Mouse (Mus musculus) ovary, adult 18-20 months (tissue): ENCODE measurements at regions not wholly inside any gene's neighbourhood (a gene's known extent, or its start where the extent isn't known, plus 50 kb on each side); places are given as distances from the start of the nearest gene placed in this dataset.
A peak's percentile ranks its signal among the peaks of the same experiment; 100 is the strongest.
"Not testable (repeated sequence)": the region's sequence is repeated elsewhere in the genome, so short reads cannot be mapped to it uniquely, and the experiment has no call there.

Source experiments
- DNase-seq: peaks from one replicate; pipeline ENCODE4 v3.0.0; 2022; ENCODE audit warnings: low spot score, mixed read lengths

DNA sequence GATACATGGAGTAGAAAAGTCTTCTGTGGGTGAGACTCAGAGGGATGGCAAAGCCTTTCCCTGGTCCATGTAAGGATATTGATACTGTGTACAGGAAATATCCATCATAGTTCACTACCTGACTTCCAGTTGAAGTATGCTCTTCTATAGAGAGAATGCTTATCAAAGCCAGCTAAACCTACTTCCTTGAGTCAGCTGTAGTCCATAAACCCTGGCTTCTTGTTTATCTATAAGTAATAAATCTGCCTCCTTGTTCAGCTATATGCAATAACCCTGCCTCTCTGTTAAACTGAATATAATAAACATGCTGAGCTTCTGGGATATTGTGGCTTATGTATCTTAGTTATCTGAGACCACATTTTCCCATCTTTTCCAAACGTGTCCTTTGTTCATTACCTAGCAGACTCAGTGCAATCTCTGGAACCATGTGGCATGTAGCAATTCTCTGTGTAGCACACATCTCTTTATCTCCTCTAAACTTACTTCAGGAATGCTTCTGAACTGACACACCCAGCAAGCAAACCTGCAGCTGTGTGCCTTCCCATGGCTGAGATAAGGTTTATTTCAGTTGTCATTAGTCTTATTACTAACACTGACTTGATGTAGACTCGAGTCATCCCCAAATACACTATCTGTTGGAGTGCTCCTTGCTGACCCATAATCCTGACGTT, 694.9 kb upstream of the Map3k7 start:
- no peak for DNase-seq

DNA sequence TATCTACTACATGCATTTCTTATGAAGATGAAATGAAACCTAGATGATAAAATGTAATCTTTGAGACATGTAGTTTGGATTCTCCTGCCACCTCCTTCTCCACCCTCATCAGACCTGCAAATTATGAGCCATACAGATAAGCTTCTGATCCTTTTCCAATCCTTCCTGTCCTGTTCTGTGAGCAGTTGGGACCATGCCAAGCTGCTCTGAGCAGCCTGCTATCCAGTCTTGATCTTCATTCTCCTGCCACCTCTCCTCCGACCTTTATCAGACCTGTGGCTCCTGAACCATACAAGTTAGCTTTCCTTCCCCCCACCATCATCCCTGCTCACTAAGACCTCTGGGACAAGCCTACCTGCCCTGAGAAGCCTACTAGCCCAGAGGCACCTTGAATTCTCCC, 689.8 kb upstream of the Map3k7 start:
- no peak for DNase-seq

DNA sequence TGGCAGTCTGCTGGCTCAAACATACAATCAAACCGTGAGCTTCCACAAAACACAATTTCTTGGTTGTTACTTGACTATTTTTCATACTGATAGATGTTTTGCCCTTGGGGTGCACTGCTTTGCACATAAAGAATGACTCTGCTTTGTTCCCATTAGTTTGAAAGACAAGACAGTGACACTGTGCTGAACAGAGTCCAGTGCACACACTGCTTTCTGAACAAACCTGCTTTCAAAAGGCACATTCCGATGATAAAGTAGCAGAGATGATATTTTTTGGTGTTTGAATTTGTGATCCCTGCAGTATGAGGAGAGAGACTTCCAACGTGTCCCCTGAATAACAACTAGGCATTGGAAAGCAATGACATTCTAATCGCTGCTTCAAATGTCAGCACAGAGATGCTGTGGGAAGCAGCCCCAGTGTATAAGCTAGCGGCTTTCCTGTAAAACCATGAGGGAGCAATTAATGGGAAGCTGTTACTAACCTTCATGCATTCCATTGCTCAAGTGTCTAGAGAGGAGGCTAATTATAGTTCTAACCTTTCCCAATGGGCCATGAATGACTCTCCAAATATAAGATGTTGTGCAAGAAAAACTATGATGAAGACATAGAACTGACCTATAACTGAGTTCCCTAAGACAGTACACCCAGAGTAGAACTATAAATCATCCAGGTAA, 673.5 kb upstream of the Map3k7 start:
- DNase-seq, result no peak

DNA sequence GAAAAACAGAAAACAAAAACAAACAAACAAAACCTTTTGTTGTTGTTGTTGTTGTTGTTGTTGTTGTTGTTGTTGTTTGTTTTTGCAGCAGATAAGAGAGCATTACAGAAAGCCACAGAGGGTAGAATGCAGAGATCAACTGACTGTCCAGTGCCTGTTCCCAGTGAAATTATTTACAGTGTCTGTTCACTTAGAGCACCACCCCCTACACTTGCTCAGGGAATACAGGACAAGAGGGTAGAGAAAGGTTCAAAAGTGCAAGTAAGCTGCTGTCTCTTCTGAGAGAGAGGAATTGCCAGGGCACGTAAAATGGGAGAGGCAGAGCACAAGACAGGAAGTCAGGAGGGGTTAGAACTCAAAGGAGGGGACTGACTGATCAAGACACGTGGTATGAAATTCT, 670.1 kb upstream of the Map3k7 start:
- DNase-seq, result no peak

DNA sequence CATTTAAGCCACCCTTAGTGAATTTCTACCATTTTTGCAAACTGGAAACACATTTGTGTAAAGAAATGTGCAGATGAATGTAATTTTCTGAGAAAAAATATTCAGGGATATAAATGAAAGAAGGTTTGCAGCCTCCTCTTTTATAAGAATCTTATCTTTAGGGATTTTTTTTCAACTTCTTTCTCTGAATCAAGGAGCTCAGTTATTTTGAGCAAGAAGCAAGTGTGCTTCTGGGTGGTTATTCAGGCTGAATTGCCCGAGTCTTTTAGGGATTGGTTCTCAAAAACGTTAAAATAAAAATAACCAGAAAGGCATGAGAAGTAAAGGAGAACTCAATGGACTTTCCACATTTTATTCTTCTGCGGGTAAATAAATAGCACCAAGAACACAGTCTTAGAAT, 666.0 kb upstream of the Map3k7 start:
- no peak for DNase-seq

DNA sequence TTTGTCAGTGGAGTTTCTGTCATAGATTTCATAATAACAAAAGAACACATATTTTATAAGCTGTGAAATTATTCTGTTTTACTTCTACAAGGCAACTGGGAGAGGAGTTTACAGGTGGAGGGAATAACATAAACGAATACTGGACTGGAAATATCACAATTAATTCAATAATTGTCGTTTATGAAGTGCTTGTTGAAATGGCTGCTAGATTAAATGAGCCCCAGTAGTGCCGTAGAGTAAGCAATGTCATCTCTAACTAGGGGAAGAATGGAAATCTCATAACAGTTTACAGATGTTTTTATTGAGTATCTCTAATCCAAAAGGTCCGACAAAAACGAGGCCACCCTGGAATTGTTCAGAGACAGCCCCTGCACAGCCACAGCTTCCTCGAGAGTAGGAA, 644.6 kb upstream of the Map3k7 start:
- no peak for DNase-seq

DNA sequence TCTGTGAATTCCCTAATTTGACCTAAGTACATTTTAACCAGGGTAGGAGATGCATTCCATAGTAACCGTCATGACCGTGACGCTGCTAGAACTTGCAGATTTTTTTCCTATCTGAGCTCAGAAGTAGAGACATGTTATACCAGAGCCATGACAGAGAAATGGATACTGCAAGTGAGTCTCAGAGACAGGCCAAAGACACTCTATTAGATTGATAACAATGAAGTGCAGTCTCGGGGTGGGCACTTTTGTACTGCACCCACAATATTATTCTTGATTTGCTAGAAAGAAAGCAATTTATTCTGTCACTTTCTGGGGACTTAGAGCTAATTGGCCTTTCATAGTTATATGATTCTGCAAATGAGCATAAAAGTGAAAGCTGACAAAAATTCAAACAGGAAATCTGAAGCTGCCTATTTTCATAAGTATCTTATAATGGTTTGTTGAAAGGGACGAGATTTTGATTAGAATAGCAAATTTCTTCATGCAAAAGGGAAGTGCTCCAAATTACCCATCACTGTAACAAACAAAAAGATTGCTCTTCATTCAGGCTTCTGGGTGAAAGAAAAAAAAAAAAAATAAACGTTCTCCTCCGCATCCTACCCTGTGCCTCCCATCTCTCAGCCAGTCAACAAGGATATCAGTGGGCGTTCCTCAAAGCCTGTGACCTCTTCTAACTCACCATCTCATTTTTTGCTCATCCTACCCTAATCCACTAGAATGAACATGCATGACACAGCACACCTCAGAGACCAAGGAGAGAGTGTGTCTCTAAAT, 643.0 kb upstream of the Map3k7 start:
- no peak for DNase-seq

DNA sequence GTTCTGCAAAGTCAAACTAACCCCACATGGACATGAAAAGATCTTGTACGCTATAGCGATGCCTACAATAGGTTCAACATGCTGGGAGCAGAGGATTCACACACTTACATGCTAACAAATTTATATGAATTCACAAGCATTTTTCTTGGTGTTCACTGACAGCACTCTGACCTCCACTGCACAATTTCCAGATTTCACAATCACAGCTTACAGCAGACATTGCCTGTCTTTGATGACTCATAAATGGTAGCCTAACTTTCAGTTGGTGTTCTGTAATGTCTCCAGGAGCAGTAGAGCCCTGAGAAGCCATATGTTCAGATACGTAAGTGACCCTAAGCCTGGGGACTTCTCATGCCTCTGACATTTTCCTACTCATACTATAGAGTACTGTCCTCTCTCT, 640.1 kb upstream of the Map3k7 start:
- DNase-seq, result no peak

DNA sequence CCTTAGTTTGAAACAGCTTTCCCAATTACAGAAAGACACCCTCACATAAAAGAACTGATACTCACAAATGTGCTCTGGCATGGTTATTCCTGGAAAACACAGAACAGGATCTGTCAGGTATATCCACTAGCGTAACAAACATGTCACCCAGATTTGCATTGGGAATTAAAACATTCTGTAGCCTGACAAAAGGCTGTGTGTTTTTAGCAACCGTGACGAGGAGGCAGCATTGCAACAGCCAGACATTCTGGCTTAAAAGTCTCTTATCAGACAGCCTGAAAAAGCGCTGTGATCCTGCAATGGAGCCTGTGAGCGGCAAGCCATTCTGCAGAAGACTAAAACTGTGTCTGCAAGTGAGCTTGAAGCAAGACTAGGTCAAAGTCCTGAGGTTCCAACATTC, 635.1 kb upstream of the Map3k7 start:
- no peak for DNase-seq

DNA sequence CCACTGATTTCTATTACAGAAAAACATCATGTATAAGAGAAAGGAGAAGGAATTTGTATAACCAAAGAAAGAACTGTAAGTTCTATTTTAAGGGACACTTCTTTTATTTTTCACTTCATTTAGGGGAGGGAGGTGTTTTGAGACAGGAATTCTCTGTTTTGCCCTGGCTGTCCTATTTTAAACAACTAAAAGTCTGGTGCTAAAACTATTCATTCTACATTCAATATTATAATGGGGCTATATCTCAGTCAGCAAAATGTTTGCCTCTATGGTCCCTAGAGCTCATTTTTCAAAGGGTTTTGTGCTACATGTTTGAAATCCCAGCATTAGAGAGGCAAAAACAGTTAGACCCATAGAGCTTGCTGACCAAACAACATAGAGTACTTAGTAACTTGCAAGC, 632.8 kb upstream of the Map3k7 start:
- DNase-seq, result no peak

DNA sequence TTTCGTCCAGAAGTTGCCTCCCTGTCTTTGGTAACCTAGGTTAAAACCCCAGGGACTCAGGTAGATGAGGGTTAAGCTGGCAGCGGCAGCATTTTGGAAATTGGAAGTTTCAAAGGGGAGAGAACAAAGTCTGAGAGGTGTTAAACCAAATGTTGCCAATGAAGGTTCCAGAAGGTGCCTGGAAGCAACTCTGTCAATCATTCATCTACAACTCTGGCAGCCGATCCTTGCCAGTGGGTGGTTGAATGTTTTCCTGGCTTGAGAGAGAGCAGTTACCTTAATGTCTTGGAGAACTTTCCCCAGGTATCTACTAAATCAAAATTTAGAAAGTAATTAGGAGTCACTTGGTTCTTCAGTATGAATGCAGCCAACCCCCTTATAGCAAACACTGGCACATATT, 628.2 kb upstream of the Map3k7 start:
- DNase-seq, result no peak

DNA sequence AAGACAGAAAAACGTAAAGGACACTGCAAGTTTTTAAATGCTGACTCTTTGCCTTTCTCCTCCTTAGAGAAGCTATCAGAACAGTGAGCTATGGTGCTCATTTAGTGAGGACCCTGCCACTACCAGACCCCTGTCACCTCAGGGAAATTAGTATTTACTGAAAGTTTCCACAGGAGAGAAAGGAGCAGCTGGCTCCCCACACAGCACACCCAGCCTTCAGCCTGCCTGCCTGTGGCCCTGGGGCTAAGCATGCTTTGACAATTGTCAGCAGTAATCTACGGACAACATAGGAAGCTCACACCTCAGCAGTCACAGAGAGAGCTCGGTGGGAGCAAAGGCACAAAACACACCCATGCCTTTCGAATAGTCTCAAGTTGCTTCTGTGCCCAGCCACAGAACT, 625.9 kb upstream of the Map3k7 start:
- no peak for DNase-seq

DNA sequence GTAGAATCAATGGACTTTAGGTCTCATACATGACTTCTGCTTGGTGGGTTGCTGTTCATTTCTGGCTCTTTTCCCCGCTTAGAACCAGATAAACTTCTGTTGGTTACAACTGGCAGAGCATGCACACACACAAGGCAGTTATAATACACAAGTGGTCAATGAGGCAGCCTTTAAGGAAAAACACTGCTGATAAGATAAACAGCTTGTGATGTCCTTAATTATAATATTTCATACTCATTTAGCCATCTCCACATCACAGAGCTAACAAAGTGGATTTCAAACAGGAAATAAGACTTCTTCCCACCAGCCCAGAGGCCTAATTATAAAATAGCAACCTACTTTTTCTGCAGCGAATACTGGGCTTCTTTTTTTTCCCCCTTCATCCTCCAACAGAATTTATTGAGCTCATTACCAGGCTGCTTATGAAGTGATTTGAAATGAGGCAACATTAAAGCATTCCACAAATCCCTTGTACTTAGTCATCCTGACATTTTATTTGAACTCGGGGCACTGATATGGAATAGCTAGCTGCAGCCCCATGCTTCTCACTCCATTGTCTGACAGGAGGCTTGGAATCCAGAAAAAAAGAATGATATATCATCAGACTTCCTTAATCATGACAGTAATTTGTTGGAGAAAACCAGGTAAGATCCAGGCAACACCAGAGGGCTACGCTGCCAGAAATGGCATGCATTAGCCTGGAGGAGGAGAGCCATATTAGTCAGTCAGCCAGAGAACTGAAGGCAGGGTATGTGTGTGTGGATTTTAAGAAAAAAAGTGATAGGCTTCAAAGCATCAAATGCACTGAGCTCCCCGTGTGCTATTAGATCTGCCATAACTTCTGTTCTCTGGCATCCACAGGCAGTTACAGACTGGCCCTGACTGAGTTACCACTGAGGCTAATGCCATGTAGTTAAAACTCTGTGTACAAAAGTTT, 620.3 kb upstream of the Map3k7 start:
- no peak for DNase-seq

DNA sequence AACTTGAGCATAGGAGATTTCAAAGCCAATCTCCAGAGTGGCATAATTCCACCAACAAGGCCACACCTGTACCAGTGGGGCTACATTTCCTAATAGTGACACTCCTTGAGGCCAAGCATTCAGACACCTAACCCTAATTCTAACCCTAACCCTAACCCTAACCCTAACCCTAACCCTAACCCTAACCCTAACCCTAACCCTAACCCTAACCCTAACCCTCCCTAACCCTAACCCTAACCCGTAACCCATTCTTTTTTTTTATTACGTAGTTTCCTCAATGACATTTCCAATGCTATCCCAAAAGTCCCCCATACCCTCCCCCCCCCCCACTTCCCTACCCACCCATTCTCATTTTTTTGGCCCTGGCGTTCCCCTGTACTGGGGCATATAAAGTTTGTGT, 609.9 kb upstream of the Map3k7 start:
- not testable (repeated sequence) for DNase-seq

DNA sequence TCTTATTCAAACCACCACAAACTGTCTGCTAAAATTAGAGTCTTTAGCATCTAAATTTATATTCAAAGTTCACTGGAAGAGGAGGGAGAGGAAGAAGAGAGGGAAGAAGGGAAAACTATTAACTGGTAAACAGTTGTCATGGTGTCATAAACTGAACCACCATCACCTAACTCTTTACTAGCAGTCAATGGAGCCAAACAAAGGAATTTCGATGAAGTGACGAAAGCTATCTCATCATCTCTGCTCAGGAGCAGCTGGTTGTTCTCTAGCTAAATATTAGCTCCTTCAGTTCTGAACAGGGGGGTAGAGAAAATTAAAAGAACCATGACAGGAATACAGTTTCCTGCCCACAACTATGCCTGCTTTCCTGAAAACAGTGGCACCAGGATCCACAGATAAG, 608.9 kb upstream of the Map3k7 start:
- no peak for DNase-seq

DNA sequence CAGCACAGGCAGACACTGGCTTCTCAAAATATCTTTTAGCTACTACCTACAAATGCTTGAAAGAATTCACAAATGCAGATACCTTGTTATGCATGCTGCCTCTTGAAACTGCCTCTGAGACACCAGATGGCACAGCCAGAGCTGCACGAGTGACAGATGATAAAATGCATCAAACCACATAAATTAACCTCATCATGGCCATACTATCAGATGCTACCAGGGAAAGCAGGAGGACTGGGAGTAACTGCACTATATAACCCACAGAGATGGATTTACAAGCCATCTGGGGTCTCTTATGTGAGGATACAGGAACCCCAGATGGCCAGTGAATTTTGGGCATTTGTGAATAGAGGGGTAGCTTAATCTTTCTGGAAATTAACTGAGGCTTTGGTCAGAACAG, 597.7 kb upstream of the Map3k7 start:
- no peak for DNase-seq

DNA sequence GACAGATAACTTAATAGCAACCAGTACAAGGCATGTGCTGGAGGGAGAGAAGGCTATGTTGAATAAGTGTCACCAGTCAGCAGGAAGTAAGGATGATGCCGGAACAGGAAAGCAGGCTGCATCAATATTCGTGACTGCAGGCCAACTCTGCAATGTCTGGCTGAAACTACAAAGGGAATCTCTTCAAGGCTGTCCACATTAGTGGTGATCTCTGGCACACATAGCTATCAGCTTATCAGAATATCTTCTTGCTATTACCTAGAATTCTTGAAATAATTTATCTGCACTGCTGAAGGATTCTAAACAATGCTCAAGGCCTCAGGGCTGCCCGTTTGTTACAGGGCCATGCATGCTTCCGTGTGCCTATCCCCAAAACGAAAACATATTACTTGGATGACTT, 596.9 kb upstream of the Map3k7 start:
- peak; percentile 6 for DNase-seq

DNA sequence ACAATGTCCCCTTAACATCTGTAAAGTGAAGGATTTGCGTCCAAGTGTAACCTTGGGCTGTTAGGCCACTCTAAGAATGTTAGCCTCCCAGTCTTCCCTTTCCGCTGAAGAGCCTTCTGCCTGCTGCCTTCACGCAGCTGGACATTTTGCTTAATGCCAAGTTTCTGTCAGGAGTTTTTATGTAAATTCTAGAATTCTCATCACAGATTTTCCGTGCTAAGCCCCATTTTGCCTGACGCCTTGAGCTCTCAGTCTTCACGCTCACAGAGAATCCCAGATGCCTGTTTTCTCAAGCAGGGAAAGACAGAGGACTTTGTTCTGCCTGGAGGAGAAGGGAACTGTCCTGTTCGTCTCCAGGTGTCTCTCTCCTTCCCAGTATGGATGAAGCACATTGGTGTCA, 593.8 kb upstream of the Map3k7 start:
- DNase-seq, result no peak

DNA sequence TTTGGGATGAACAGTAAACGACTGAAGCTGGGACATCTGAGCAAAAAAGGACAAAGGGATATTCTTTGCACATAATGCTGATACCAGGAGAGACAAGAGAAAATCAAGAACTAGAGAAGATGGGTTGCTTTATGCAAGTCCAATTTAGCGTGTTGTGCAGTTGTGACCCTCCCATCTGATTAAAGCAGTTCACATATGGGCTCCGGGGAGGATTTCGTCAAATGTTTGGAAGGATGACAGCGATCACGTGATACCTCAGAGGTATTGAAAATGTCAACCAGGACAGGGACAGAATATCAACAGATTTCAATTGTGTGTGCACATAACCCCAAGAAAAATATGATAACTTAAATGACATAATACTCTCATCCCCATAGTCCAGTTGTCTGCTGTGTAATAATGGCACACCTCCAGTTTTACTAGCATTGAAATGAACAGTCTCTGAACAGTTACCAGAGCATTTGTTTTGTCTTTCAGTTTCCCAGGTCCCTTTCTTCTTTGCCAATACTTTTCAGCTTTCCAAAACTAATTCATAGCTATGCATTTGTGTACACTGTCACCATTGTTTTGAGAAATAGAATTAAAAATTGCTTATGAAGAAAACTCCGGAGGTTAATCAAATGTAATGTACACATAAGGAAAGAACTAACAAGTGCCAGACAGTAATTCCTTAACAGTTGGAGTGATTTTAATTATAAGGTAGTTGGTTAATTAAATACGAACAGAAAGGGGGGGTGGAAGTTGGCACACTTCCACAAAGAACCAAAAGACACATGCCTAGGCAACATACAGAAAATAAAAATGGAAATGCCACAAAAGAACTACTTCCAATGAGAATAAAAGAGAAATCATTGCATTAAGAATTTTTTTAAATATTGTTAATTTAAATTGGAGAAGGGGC, 582.6 kb upstream of the Map3k7 start:
- DNase-seq, result no peak

DNA sequence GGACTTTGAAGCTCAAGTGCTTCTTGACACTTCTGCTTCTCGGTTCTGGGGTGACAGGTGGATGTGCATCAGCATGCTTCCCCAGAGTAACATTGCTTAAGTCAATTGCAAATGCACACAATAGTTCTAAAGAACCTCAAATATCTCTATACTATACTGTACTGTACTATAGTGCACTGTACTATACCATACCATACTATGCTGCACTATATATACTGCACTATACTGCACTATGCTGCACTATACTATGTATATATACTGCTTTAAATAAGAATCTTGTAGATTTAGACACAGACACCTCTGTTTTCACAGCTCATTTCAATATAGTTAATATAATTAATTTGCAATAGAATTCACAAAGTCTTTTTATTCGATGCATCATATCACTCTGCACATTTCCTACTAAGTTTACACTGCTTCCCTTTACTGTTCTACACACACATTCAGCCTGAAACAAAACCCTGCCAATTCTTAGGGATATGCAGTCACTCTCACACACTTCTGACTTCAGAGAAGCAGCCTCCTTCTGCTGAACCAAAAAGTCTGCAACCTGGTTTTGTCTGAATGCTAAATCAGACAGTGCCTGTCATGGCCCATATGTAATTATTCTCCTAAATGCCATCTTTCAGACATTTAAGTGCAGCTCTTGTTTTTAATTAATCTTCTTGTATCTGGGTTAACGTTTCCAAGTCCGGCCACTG, 570.8 kb upstream of the Map3k7 start:
- DNase-seq, result no peak

DNA sequence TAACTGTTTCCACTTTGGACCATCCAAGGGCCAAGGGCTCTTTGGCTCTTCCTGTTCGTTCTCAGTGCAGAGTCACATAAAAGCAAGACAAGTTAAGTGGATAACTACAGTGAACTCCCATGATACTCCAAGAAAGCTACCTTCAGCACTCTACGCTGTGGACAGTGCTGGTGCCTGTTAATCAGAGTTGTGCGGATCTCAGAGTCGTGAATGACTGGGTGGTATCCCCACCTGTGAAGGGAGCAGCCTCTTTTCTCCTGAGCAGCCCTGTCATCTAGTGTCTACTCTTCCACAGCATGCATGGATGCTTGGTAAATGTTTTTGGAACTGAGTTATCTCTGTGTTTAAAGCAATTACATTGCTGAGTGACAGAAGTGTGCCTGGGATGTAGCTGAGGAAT, 568.4 kb upstream of the Map3k7 start:
- no peak for DNase-seq
